Mouse (Mus musculus) brown adipose tissue, adult 24 weeks (tissue): Measurements from ENCODE around the gene Entpd5. TPM values are rescaled to one million over a fixed set of nuclear protein-coding genes. Genes with fewer than 3 reads are reported as not detected.
A peak's percentile ranks its signal among the peaks of the same experiment; 100 is the strongest.

ENCODE experiments used
- H3K27ac ChIP-seq: fragments of 200-500 bp; replicated peaks from 2 replicates; pipeline ENCODE4 v1.5.1; 2012; ENCODE audit warnings: low read depth, mild to moderate bottlenecking, low read length
- H3K4me1 ChIP-seq: fragments of 200-500 bp; 2 replicates; pipeline ENCODE4 v1.6.1; 2012; ENCODE audit warnings: low read length, mixed read lengths; ENCODE audit not compliant: control insufficient read depth, insufficient read depth, insufficient read length
- H3K4me3 ChIP-seq: fragments of 200-500 bp; 2 replicates; pipeline ENCODE4 v1.5.1; 2012; ENCODE audit warnings: low read depth, mild to moderate bottlenecking, low read length, moderate library complexity; ENCODE audit not compliant: insufficient read depth
- polyA plus RNA-seq: library from polyadenylated mRNA; stranded (reverse); fragments of >200 nt; gene quantifications from 2 replicates; pipeline ENCODE4 v1.2.4, GENCODE M21; 2012; ENCODE audit not compliant: missing spikeins, insufficient read depth, insufficient read length

Gene Entpd5
- polyA plus RNA-seq, result 78.5 and 97.3 TPM in 2 replicates

DNA sequence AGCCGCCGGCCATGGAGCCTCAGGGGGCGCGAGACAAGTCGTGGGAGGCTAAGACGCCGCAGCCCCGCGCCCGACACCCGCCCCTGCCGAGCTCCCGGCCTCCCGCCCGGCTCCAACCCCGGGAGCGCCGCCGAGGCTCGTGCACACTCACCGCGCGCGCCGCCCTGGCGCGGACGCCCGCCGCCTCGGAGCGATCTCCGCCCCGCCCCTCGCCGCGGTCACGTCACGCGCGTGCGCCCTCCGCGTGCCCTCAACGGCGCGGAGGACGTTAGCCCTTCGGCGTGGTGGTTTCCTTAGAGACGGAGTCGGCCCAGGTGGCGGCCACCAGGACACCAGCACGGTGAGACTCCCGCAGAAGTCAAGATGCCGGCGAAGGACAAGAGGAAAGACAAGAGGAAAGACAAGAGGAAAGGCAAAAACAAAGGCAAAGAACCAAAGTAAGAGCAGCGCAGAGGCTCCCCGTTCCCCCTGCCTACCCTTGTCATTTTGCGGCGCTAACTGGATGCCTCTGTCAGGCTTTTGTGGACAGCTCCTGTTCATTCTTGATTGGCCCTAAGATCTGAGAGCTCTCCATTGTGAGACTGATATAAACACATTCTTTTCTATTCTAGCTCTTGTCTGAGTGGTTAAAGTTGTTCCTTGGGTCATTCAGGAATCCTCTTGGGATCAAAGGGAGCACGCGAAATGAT lies at the start of gene Entpd5, which contains the start of gene Bbof1:
Entpd5 (minus strand) TSS at position 211 of the 689 bp plus-strand sequence.
Bbof1 (plus strand) TSS at position 253 of the 689 bp plus-strand sequence.
- Histone ChIP-seq H3K4me1 (no peaks in the 10 kb centered on the region), H3K27ac (peak within 1 kb of the TSS; percentile 70), H3K4me3 (peak within 1 kb of the TSS; percentile 88)

DNA sequence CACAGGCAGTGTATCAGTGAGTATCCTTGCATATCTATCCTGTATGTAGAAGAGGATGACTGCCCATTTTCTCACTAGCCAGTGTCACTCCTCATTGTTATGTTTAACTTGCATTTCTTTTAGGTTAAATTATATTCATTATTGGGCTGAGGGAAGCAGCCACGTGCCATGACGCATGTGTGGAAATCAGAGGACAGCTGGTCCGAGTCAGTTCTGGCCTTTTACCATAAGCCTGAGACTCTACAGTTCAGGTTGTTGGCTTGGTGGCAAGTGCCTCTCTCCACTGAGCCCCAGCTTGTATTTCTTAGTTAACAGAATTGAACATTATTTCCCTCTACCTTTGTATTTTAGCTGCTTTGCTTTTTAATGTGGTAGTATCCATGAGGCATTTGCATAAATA lies 48.1 kb upstream of the Entpd5 start:
- Histone ChIP-seq H3K27ac (no peak overlapping the region), H3K4me1 (no peaks in the 10 kb centered on the region), H3K4me3 (no peak overlapping the region)

DNA sequence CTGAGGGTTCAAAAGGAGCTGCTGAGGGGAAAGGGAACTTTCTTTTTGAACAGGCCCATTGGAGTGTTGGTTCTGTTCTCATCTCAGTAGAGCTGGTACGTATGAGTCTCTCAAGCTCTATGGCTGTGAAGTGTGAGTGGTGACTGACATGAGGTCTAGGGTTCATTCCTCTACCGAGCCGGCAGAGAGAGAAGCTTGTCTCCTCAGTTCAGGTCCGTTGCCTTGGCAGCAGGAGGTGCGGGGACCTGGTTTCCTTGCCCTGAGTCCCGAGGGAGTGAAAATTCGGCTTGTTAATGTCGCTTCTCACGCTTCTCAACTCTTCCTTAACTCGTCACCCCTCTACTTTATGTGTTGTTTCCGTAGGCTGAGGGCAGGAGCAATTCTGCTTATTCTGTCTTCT lies 43.0 kb upstream of the Entpd5 start:
- H3K27ac ChIP-seq, result peak overlapping the region; percentile 25; the same call in 1 of the 2 replicates
- H3K4me3 ChIP-seq, result peak overlapping the region; percentile 71
- no peaks in the 10 kb centered on the region for H3K4me1 ChIP-seq

DNA sequence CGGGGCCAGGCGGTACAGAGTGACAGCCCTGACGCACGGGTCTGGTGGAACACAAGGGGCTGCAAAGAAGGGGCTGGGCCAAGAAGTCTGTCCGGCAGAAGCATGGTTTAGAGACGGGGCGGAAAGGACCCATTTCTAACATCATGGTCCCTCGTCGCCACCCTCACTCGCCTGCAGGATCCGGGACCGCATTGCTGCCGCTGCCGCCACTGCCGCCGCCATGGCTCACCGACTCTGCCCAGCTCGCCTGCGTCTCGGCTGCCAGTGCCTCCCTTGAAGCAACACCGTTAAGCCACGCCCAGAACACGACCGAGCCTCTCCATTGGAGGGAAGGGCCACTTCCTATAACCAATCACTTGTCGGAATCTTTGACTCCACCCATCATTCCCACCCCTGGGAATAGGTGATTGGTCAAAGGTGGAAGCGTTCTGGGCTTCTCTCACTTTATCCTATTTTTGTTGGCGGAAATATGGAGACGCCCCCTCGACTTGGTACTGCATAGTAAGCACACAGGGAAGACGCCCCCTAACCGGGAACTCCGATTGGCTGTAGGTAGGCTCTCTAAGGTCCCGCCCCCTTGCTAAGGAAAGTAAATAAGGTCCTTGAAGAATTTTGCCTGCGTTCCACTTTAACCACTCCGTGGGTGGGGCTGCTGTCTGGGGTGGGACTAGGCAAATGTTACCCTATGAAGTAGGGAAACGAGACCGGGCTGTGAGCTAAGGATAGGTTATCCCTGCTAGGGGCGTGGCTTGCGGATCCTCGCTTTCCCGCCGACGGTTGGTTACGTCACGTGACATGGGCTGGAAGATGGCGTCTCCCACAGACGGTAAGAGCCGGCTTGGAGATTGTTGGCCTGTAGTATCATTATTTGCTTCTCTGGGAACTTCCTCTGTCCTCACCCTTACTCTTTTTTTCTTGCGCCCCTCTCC lies 42.2 kb upstream of the Entpd5 start, which contains the start of the genes Aldh6a1 and Lin52:
Aldh6a1 (minus strand) TSS at position 287 of the 929 bp plus-strand sequence.
Lin52 (plus strand) TSS at position 705 of the 929 bp plus-strand sequence.
- Histone ChIP-seq H3K27ac (peak within 1 kb of the TSS; percentile 36), H3K4me3 (peak within 1 kb of the TSS; percentile 71), H3K4me1 (no peaks in the 10 kb centered on the region)

DNA sequence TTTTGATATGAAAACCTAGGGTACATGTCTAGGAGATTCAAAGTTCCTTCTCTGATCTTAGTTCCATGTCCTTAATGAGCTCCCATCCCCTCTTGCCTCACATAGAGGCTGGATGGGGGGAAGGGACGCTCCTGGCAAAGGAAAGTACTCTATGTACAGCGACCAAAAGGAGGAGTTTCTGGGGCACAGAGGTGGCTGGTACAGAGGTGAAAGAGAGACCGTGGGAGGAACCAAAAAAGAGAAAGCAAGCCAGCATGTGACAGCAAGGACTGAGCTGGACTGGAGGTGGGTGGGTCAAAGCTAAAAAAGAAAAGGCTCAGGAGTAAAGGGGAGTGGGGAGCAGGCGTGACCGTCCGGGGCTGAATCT lies 41.5 kb upstream of the Entpd5 start:
- Histone ChIP-seq H3K4me1 (no peaks in the 10 kb centered on the region), H3K27ac (peak overlapping the region; percentile 36), H3K4me3 (peak overlapping the region; percentile 62)

DNA sequence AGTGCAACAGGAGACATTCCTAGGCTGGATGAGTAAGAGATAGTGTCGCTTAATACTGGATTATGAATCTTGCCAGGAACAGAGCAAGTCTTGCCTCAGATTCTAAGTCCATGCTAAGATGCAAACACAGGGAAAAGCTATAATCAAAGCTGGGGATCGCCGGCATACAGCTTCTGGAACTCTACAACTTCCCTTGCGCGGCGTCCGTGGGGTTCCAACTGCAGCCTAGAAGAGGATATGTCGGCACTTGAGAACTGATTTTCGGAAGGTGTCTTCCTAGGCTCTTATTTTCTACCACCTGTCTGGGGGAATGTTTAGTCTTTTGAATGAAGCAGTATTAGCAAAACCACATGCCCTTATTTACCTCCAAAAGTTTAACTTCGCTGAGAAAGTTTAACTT lies 41.1 kb upstream of the Entpd5 start:
- Histone ChIP-seq H3K4me3 (peak overlapping the region; percentile 62), H3K4me1 (no peaks in the 10 kb centered on the region), H3K27ac (0 out of 2 replicates have a peak overlapping the region, but pooled peaks have one; percentile 36)

DNA sequence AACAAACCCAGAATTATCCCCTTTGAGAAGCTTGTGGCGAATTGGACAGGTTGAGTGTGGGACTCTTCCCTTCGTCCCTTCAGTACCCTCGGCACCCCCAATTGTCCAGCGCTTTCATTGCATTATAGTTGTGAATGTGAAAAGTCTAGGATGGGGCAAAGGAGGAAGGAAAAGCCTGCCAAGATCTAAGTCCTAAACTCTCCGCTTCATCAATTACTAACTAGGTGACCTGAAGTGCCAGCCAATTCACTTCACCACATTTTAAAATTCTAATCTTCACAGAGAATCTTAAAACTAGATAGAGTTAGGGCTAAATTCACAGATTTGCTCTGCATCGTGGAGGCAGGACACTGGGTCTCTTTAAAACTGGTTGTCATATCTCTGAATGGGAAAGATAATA lies 39.4 kb upstream of the Entpd5 start:
- Histone ChIP-seq H3K4me3 (no peak overlapping the region), H3K27ac (no peak overlapping the region), H3K4me1 (no peaks in the 10 kb centered on the region)

DNA sequence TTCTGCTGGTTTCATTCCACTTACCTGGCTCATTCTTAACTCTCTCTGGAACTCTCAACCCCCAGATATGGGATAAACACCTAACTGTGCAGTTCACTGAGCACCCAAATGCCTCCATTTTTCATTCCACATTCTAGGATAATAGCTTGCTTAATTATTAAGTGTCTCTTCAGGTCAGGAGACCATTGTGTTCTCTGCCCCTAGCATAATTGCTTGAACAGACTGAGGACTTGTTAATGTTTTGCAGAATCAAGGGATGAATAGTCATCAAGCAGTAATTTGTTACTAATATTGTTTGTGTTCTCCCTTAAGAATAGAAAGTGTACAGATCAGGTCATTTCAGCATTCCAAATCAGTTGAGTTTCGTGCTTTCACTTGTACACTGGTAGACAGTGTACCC lies 38.6 kb upstream of the Entpd5 start:
- Histone ChIP-seq H3K4me1 (no peaks in the 10 kb centered on the region), H3K27ac (no peak overlapping the region), H3K4me3 (no peak overlapping the region)

DNA sequence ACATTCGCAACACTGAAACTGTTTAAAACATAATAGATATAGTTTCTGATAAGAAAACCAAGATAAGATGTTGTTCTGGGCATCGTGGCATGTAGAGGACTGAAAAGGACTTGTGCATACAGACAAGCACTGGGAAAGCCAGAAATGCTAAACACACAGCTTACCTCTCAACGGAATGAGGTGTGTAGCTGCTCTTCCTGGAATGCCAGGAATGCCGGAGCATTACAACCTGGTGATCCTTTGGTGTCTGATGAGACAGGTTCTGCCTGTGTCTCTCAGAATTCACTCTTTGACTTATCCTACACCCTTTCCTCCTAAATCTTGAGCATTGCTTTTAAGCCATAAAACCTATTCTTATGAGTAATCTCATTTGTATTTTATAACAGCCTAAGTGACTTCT lies 33.7 kb upstream of the Entpd5 start:
- no peak overlapping the region for H3K4me3 ChIP-seq

DNA sequence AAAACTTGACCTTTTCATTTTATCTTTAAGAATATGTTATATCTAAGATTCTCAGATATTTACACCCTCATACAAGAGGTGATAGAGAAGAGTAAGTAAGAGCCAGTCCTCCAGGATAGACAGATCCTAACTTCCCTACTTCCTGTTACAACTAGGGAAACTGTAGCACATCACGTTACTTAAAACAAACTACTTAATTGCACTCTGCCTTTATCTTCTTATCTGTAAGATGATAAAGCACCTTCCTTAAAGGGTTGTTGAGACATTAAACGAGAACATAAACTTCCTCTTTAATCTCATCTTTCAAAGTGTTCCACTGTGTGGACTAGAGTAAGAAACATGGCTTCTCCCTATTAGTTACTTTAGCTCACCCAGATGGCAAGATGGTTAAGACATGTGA lies 29.9 kb upstream of the Entpd5 start:
- no peak overlapping the region for H3K4me3 ChIP-seq
- H3K4me1 ChIP-seq, result no peaks in the 10 kb centered on the region
- H3K27ac ChIP-seq, result no peak overlapping the region

More for the DNA sequence above, 33.7 kb upstream of the Entpd5 start:
- H3K27ac ChIP-seq, result no peak overlapping the region
- H3K4me1 ChIP-seq, result no peaks in the 10 kb centered on the region

DNA sequence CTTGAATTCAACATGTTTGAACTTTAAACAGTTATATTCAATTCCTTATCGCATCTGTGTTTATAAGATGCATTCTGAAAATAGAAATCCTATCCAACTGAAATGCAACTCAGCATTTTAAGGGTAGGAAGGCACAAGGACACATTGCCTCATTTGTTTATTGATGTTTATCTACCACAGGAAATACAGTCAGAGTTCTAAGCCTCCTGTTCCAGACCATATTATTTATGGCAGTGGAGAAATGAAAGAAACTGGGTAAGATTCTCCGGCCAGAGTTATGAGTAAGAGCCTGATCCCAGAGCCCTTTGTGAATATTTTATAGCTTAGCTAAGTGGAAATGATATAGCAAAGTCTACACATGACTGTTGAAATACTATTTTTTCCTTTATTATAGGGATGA lies 21.0 kb upstream of the Entpd5 start:
- H3K4me3 ChIP-seq, result no peak overlapping the region
- H3K4me1 ChIP-seq, result no peaks in the 10 kb centered on the region

DNA sequence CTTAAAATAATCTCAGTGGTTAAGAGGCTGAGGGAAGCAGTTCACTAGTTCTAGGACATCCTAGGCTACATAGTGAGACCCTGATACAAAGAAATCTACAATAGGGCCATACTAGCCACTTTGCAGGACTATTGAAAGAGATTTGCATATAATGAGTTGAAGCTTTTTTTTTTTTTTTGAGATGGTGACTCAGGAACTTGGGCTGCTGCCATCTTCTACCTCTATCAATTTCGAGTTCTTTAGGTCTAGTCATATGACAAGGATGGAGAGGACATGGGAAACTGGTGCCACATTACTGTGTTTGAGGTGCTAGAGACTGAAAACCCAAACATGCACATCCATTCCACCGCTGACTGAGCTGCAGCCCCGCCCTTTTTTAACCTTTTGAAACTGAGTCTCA lies 15.2 kb upstream of the Entpd5 start:
- no peak overlapping the region for H3K4me3 ChIP-seq
- H3K27ac ChIP-seq, result no peak overlapping the region
- H3K4me1 ChIP-seq, result no peaks in the 10 kb centered on the region

More for the DNA sequence above, 21.0 kb upstream of the Entpd5 start:
- no peak overlapping the region for H3K27ac ChIP-seq

DNA sequence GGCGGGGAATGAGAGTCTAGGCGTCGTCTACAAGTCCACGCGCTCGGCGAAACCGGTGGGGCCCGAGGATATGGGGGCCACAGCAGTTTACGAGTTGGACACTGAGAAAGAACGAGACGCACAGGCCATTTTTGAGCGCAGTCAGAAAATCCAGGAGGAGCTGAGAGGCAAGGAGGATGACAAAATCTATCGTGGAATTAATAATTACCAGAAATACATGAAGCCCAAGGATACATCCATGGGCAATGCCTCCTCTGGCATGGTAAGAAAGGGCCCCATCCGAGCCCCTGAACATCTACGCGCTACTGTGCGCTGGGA lies 8.7 kb upstream of the Entpd5 start:
- Histone ChIP-seq H3K4me1 (peaks cover 5% of the 10 kb centered on the region), H3K4me3 (peak overlapping the region; percentile 96), H3K27ac (peak overlapping the region; percentile 67; the same call in 1 of the 2 replicates)

DNA sequence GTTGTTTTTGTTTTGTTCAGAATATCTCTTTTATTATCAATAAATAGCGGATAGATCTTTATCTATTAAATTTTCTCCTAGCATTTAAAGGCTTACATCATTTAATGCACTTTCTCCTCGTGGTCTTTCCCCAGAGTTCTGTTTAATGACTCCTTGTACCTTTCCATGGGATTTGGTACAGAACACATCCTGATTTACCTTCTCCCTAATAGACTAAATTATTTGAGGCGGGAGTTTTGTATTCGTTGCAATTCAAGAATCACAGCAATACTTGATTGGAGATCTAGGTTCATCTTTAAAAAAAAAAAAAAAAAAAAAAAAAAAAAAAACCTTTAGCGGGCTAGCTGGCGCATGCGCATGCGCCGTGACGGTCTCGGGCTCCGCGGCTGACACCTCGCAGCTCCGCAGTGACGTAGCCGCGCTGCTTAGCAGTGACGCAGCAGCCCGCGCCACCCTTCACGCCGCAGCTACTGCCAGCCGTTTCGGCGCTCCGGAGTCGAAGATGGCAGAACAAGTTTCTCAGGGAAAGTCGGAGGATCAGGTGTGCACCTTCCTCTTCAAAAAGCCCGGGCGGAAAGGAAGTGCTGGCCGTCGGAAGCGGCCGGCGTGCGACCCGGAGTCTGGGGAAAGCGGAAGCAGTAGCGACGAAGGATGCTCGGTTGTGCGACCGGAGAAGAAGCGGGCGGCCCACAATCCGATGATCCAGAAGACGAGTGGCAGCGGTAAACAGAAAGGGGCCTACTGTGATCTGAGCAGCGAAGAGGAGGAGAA lies 8.2 kb upstream of the Entpd5 start, which contains the start of gene Rnf113a2:
Rnf113a2 (plus strand) TSS at position 363 of the 771 bp plus-strand sequence.
- peak within 1 kb of the TSS; percentile 96 for H3K4me3 ChIP-seq
- peaks cover 5% of the 10 kb centered on the region for H3K4me1 ChIP-seq
- peak within 1 kb of the TSS; percentile 67 for H3K27ac ChIP-seq
